Mouse (Mus musculus) heart, embryonic 12.5 days (tissue): ENCODE measurements around the gene Nvl. TPM values are rescaled to one million over a fixed set of nuclear protein-coding genes. Genes with fewer than 3 reads are reported as not detected.

Experiments
- polyA plus RNA-seq: library from polyadenylated mRNA; unstranded; fragments of >200 nt; fragmentation: Nextera tagmentation; extraction: Ambion mirVana; gene quantifications from 2 replicates; pipeline ENCODE4 v1.2.1, GENCODE M21; 2016

Gene Nvl
- polyA plus RNA-seq, 1 experiment from 2014 or later, result 21.4 TPM

Other genes starting within 250 kb of the Nvl start
- 52.2 and 58.2 TPM in 2 replicates for gene Pycr2, start 239.9 kb downstream of the Nvl start, polyA plus RNA-seq
- 1.00 and 1.1 TPM in 2 replicates for gene Lefty1, start 209.2 kb downstream of the Nvl start, polyA plus RNA-seq
- 10.2 and 10.6 TPM in 2 replicates for gene Tmem63a, start 201.9 kb downstream of the Nvl start, polyA plus RNA-seq
- 5.0 and 5.1 TPM in 2 replicates for gene Ephx1, start 123.3 kb downstream of the Nvl start, polyA plus RNA-seq
- not detected in 2 replicates for gene 9130409I23Rik, start 93.0 kb downstream of the Nvl start, polyA plus RNA-seq
- gene Cnih4, start 489 bp upstream of the Nvl start, polyA plus RNA-seq, result 128 and 130 TPM in 2 replicates
- gene Wdr26, start 67.8 kb upstream of the Nvl start, polyA plus RNA-seq, result 35.2 and 37.9 TPM in 2 replicates
- 0.27 and 0.36 TPM in 2 replicates for gene Cnih3, start 208.4 kb upstream of the Nvl start, polyA plus RNA-seq